Mouse (Mus musculus) T-cell, adult 2 months (primary cell): Measurements from ENCODE around the gene Megf6.

Experiments
- DNase-seq: peaks from one replicate; pipeline ENCODE4 v3.0.0; 2022; ENCODE audit warnings: low spot score

Gene Megf6

DNA sequence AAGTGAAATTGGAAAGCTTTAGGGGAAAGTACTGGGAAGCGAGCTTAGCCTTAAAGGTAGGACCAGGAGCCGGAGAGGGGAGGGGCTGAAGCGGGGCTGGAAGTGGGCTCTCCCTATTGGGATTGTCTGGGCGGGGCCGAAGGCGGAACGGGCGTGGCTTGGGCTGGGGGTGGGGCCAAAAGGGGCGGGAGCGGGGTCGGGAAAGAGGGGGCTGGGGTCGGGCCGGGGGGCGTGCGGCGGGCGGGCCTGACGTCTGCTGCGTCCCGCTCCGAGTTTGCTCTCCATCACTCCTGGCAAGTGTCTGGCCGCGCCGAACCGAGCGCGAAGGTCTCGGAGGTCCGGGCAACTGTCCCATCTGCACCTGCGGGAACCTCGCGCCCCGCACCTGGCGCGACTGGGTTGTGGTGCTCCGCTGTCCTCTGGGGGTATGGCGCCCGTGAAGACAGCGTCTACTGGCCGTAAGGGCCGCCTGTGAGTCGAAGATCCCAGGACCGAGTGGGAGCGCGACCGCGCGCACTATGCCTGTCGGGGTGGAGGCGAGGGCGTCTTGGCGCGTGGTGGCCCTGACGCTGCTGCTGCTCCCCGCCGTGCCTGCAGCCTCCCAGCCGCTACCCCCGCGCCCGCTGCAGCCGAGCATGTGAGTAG lies at the start of gene Megf6:
Gene Megf6 (plus strand): TSS at position 225 of the 645 bp plus-strand sequence.
- no peak for DNase-seq

GRCm38 (mm10) chr4:154121800-154122199 lies 48.7 kb upstream of the Megf6 start:
- DNase-seq, result no peak

GRCm38 (mm10) chr4:154122374-154122773 lies 48.2 kb upstream of the Megf6 start:
- DNase-seq, result no peak

GRCm38 (mm10) chr4:154123553-154123952 lies 47.0 kb upstream of the Megf6 start:
- no peak for DNase-seq

DNA sequence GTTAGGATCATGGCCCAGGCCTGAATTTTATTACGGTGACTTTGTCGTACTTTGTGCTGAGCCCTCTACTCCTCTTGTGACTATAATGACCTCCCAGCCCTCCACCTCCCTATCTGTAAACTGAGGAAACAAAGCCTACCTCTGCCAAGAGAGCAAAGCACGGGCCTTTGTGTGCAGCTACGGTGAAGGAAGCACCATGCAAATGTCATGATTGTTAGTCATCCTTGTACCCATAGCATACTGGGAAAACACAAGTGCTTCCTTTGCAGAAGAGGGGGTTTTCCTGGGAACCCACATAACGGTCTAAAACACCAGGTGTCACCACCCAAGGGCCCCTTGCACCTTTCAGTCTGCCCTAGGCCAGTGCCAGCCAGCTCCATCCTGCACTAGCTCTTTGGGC lies 45.3 kb upstream of the Megf6 start:
- no peak for DNase-seq

GRCm38 (mm10) chr4:154127273-154127672 lies 43.3 kb upstream of the Megf6 start:
- no peak for DNase-seq

DNA sequence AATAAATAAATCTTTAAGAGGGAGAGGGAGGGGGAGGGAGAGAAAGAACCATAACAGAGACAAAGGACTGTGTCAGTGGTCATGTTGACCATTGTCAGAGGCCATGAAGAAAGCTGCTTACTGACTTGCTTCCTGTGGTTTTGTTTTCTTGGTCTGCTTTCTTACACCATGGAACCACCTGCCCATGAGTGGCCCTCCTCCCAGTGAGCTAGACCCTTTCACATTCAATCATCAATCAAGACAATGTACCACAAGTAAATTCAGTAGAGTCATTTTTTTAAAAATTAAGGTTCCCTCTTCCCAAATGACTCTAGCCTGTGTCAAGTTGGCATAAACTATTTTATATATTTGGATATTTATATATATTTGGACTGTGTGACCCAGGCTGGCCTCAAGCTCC lies 40.6 kb upstream of the Megf6 start:
- DNase-seq, result no peak

DNA sequence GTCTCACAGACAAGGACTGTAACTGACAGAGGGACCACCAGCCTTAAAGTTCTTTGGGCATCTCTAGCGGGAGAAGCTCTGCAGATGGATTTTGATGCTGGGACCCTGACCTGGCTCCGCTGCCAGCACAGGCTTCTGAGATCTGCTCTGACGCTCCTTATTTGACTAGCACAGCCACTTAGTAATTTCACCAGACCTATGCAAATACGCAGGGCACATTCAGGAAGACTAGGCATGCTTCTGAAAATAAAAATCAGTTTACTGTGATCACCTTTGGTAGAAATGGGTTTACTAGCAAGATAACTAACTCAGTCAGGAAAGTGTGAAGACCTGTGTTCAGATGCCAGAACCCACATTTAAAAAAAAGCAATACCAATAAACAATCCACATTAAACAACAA lies 38.6 kb upstream of the Megf6 start:
- no peak for DNase-seq

DNA sequence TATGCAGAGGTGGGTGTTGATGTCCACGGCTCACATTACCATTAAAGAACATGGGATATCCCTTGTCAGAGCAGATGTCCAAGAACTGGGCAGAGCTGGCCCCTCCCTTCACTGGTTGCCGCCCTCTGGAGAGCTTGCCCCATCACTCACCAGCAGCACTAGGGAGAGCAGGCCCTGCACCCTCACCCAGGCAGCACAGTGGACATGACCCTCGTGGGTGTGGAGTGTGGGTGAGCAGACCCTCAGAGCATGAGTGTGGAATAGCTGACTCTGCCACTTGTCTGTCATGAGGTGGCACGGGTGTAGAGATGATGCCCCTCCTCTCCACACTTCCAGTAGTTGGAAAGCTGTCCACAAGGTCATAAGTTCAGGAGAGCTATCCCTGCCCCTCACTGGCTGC lies 35.7 kb upstream of the Megf6 start:
- no peak for DNase-seq

DNA sequence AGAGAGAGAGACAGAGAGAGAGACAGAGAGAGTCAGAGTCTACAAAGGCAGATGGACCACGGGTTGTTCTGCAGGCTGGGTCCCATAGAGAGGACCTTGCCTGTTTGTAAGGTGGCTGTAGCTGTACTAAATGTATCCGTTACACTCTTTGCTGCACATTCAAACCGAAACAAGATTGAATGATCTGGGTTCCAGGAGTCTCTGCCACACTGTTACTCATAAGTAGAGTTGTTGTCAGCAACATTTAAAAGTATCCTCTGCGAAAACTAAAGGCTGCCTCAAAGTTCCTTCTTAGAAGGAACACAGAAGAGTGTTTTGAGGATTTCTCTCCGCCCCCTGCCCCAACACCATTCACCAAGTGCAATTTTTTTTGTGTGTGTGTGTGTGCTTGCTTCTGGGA lies 33.4 kb upstream of the Megf6 start:
- DNase-seq, result no peak

- DNase-seq, result no peak
Measured at GRCm38 (mm10) chr4:154139671-154140181, 30.8 kb upstream of the Megf6 start.

GRCm38 (mm10) chr4:154140182-154140212 lies 30.5 kb upstream of the Megf6 start, which contains the start of gene Trp73:
Gene Trp73 (minus strand): TSS chr4:154140208.
- no peak for DNase-seq

GRCm38 (mm10) chr4:154140213-154141008 lies 30.1 kb upstream of the Megf6 start:
- DNase-seq, result no peak

DNA sequence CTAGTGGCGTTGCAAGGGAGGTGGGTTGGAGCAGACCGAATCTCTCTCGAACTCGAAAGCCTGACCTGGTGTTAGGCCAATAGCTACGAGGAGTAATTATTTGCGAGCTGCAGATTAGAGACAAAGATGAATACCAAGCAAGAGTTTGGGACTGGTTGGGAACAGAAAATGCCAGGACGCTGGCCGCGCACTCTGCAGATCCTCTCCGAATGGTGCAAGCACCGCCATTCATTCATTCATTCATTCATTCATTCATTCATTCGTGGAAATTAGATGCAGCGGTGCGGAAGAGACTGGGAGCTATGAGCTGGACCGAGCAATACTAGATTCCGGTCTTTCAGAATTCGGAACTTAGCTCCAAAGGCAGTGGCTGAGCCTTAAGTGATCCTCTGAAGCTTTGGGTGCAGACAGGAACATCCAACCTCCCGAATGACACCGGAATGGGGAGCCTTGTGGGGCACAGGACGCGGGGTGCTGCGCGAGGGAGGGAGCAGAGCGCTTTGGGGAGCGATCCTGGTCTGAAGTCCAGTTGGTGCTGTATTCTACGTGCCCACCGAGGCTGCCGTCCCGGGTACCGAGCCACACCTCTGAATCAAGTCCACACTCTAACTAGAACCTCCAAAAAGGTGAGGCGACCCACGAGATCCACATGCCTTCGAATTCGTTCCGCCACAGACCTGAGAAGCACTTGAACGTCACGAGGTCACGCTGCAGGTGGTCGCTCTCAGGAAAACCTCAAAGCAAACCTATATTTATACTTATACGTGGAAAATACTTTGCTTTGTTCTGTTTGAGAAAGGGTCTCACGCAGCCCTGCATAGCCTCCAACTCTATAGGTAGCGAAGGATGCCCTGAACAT lies 29.3 kb upstream of the Megf6 start:
- no peak for DNase-seq

DNA sequence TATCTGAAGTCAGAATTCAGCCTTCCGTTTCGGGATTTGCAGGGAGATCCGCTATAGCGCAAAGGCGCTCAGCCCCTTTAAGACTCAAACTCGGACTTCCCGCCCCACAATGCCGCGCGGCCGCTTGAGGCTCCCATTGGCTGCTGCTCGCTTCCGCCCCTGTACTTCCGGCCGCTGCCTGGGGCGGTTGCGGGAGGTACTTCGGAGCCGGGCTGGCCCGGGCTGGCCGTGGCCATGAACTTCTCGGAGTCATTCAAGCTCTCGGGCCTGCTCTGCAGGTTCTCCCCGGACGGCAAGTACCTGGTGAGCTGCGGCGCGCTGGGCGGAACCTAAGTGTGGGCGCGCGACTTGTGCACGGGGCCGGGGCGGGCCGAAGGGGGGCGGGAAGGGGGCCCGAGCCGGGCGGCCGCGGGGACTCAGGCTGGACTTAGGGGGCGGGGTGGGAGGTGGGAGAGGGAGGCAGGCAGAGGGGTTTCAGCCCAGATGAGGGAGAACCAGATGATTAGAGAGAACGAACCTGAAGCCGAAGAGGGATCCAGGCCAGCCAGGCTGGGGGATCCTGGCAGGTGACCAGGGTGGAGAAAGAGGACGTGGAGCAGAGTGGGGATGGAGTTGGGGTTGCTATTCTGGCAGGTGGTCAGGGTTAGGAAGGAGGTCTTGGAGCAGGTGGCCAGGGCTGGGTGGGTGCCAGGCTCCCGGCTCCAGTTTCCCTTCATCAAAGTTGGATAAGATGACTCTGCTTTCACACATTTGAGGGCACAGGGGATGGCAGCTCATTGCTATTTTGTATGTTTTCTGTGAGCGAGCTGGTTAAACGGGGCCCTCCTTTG lies 28.1 kb upstream of the Megf6 start, which contains the start of gene Wrap73:
Gene Wrap73 (plus strand): TSS at position 162 of the 830 bp plus-strand sequence.
- peak; percentile 86 for DNase-seq

- no peak for DNase-seq
Measured at GRCm38 (mm10) chr4:154144712-154145111, 25.8 kb upstream of the Megf6 start.

DNA sequence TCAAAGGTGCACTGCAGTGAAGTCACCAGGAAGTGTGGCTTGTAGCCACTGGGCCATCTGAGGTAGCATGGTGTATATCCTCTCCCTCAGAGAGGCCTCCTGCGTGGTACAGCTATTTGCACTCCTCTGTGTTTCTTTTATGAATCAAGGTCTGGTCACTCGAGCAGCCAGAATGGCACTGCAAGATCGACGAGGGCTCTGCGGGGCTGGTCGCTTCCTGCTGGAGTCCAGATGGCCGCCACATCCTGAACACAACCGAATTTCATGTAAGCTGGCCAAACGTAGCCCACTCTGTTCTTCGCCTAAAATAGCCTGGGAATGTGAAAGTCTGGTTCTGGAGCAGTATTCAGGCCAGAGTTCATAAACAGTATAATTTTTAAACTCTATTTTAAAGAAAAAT lies 24.2 kb upstream of the Megf6 start:
- no peak for DNase-seq

DNA sequence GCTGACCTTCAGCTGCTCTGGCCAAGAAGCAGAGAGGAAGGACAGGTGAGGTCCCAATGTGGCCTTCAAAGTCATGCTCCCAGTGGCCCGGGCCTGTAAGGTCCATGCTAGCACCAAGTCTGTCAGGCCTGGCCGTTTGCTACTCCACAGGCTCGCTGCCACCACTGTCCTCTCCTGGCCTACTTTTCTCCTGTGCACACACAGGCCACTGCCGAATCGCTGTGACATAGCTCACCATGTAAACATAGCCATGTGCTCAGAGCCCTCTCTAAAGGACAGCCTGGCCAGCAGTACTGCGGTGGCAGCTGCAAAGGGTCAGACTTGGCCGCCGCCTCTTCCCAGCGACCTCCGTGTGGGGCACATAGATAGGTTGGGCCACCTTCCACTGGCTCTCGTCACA lies 16.4 kb upstream of the Megf6 start:
- no peak for DNase-seq

DNA sequence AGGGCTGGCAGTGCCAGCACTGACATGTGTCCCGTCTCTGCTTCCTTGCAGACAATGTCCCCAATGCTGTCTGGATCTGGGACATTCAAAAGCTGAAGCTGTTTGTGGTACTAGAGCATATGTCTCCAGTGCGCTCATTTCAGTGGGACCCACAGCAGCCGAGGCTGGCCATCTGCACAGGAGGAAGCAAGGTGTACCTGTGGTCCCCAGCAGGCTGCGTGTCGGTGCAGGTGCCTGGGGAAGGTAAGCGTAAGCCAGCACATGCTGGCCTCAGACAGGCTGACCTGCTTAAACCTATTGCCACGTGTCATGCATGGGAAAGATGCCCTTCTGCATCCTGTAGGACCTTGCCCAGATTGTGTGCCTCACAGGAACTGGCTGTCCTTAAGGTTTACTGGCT lies 14.5 kb upstream of the Megf6 start:
- DNase-seq, result no peak

GRCm38 (mm10) chr4:154157970-154158662 lies 12.4 kb upstream of the Megf6 start:
- DNase-seq, result no peak

GRCm38 (mm10) chr4:154159002-154159401 lies 11.5 kb upstream of the Megf6 start:
- DNase-seq, result peak; percentile 82
